Mouse (Mus musculus) thymus, adult 2 months (tissue): ENCODE measurements around the gene Ap1g1.

Experiments used
- CTCF ChIP-seq: fragments of 200-500 bp; IDR thresholded peaks from 2 replicates; pipeline ENCODE4 v1.5.1; 2012; ENCODE audit warnings: mild to moderate bottlenecking, control low read depth, low read length, moderate library complexity, borderline replicate concordance; ENCODE audit not compliant: control insufficient read depth, poor library complexity, insufficient read depth; ENCODE audit errors: extremely low read depth
- POLR2A ChIP-seq: fragments of 200-500 bp; IDR thresholded peaks from 2 replicates; pipeline ENCODE4 v1.6.1; 2012; ENCODE audit warnings: mild to moderate bottlenecking, low read length, control low read depth, moderate library complexity; ENCODE audit not compliant: control insufficient read depth, poor library complexity, insufficient read depth; ENCODE audit errors: extremely low read depth

DNA sequence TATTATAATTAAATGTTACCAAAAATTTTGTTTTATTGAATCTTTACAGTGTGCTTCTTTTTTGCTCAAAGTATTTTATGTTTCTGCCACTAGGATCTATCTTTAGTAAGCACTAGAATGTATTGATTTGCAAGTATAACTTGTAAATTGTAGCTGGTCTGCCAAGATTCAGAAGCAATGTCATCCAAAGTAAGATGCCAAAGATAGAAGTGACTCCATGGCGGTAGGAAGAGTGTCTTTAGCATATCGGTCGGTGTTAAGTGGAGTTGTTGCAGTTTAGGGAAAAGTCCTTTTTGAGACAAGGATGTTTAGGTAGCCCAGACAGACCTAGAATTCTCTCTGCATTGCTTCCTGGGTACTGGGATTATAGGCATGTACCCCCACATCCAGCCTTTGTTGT is 128.6 kb downstream of the Ap1g1 start:
- TF ChIP-seq CTCF (no peak), POLR2A (no peak)
